Mouse (Mus musculus) liver, embryonic 15.5 days (tissue): ENCODE measurements around the gene Gm10392. TPM values are rescaled to one million over a fixed set of nuclear protein-coding genes. Genes with fewer than 3 reads are reported as not detected.

Source experiments
- ATAC-seq: fragments of 200-750 bp; cut with Nextera tagmentation; 2 replicates; pipeline ENCODE4 v1.8.0; 2017; ENCODE audit warnings: moderate number of reproducible peaks, mild to moderate bottlenecking, moderate library complexity; ENCODE audit not compliant: insufficient read depth
- H3K27ac ChIP-seq: fragments of 300-500 bp; sonication (generic); replicated peaks from 2 replicates; pipeline ENCODE4 v1.5.1; 2015; ENCODE audit warnings: mild to moderate bottlenecking, inconsistent platforms
- H3K27me3 ChIP-seq: fragments of 300-500 bp; sonication (generic); 2 replicates; pipeline ENCODE4 v1.6.1; 2015; ENCODE audit warnings: mild to moderate bottlenecking, inconsistent platforms
- H3K36me3 ChIP-seq: fragments of 300-500 bp; sonication (generic); replicated peaks from 2 replicates; pipeline ENCODE4 v1.6.1; 2015; ENCODE audit warnings: moderate library complexity, mild to moderate bottlenecking, inconsistent platforms
- H3K4me1 ChIP-seq: fragments of 300-500 bp; sonication (generic); replicated peaks from 2 replicates; pipeline ENCODE4 v1.6.1; 2015; ENCODE audit warnings: inconsistent platforms
- H3K4me2 ChIP-seq: fragments of 300-500 bp; sonication (generic); 2 replicates; pipeline ENCODE4 v1.6.1; 2015; ENCODE audit warnings: moderate library complexity, mild to moderate bottlenecking, inconsistent platforms
- H3K4me3 ChIP-seq: fragments of 300-500 bp; sonication (generic); replicated peaks from 2 replicates; pipeline ENCODE4 v1.5.1; 2015; ENCODE audit warnings: mild to moderate bottlenecking, inconsistent platforms
- H3K9ac ChIP-seq: fragments of 300-500 bp; sonication (generic); 2 replicates; pipeline ENCODE4 v1.6.1; 2015; ENCODE audit warnings: moderate library complexity, mild to moderate bottlenecking, inconsistent platforms
- H3K9me3 ChIP-seq: fragments of 300-500 bp; sonication (generic); replicated peaks from 2 replicates; pipeline ENCODE4 v1.6.1; 2016; ENCODE audit warnings: inconsistent platforms
- WGBS: fragments of 180-500 bp; shearing (Covaris S2); methylation state at CpG from one replicate; pipeline ENCODE4 v1.1.7; 2015; ENCODE audit warnings: mixed read lengths; ENCODE audit not compliant: insufficient replicate concordance; 5-methylcytosine and 5-hydroxymethylcytosine counted together
- polyA plus RNA-seq: library from polyadenylated mRNA; unstranded; fragments of >200 nt; fragmentation: Nextera tagmentation; extraction: Ambion mirVana; gene quantifications from 2 replicates; pipeline ENCODE4 v1.2.1, GENCODE M21; 2015

Gene Gm10392
- polyA plus RNA-seq, 1 experiment from 2014 or later: 0.07 TPM

GRCm38 (mm10) chr11:77515637-77516552, 3.1 kb downstream of the Gm10392 start, which contains the start of gene Trp53i13:
Gene Trp53i13, minus strand, starts transcription at chr11:77515980.
- H3K9ac ChIP-seq: peak within 1 kb of the TSS; percentile 51
- no peaks in the 10 kb centered on the region for H3K9me3 ChIP-seq
- peak within 1 kb of the TSS; percentile 75 for H3K4me3 ChIP-seq
- H3K4me2 ChIP-seq: peak within 1 kb of the TSS; percentile 98
- no peak for ATAC-seq
- H3K27me3 ChIP-seq: peaks cover 63% of the 10 kb centered on the region
- H3K4me1 ChIP-seq: peaks cover 70% of the 10 kb centered on the region
- H3K36me3 ChIP-seq: no peaks in the 10 kb centered on the region
- peak within 1 kb of the TSS; percentile 48 for H3K27ac ChIP-seq
- WGBS: 9% methylated on average over 39 of the region's 39 CpGs

GRCm38 (mm10) chr11:77514832-77515636, 4.0 kb downstream of the Gm10392 start, which contains the start of gene Abhd15:
Gene Abhd15, plus strand, starts transcription at chr11:77515121.
- ATAC-seq: peak; percentile 64
- Histone ChIP-seq H3K27me3 (peaks cover 60% of the 10 kb centered on the region), H3K27ac (peak within 1 kb of the TSS; percentile 55), H3K4me3 (peak within 1 kb of the TSS; percentile 75), H3K9me3 (no peaks in the 10 kb centered on the region), H3K9ac (peak within 1 kb of the TSS; percentile 51), H3K4me1 (peaks cover 67% of the 10 kb centered on the region), H3K4me2 (peak within 1 kb of the TSS; percentile 98), H3K36me3 (no peaks in the 10 kb centered on the region)
- WGBS: under 1% methylated on average over 72 of the region's 72 CpGs

GRCm38 (mm10) chr11:77514281-77514831, 4.6 kb downstream of the Gm10392 start:
- Histone ChIP-seq H3K36me3 (no peaks in the 10 kb centered on the region), H3K4me3 (peak overlapping the region; percentile 75), H3K27ac (peak overlapping the region; percentile 55), H3K4me2 (peak overlapping the region; percentile 98), H3K9me3 (no peaks in the 10 kb centered on the region), H3K4me1 (peaks cover 66% of the 10 kb centered on the region), H3K9ac (peak overlapping the region; percentile 51), H3K27me3 (peaks cover 54% of the 10 kb centered on the region)
- WGBS: 4% methylated on average over 19 of the region's 19 CpGs
- peak; percentile 33 for ATAC-seq

- peak overlapping the region; percentile 98 for H3K4me2 ChIP-seq
- peak overlapping the region; percentile 51 for H3K9ac ChIP-seq
- peaks cover 63% of the 10 kb centered on the region for H3K4me1 ChIP-seq
- no peak for ATAC-seq
- H3K4me3 ChIP-seq: peak overlapping the region; percentile 75
- 6% methylated on average over 10 of the region's 10 CpGs for WGBS
- H3K36me3 ChIP-seq: no peaks in the 10 kb centered on the region
- peak overlapping the region; percentile 43; the same call in 1 of the 2 replicates for H3K27ac ChIP-seq
- no peaks in the 10 kb centered on the region for H3K9me3 ChIP-seq
- H3K27me3 ChIP-seq: peaks cover 50% of the 10 kb centered on the region
These were observed 5.2 kb downstream of the Gm10392 start for GRCm38 (mm10) chr11:77513811-77514170.

GRCm38 (mm10) chr11:77512891-77513810, 5.8 kb downstream of the Gm10392 start:
- ATAC-seq: peak; percentile 78
- WGBS: under 1% methylated on average over 83 of the region's 84 CpGs
- no peaks in the 10 kb centered on the region for H3K36me3 ChIP-seq
- peak overlapping the region; percentile 75 for H3K4me3 ChIP-seq
- H3K9me3 ChIP-seq: no peaks in the 10 kb centered on the region
- H3K9ac ChIP-seq: peak overlapping the region; percentile 61
- H3K4me1 ChIP-seq: peaks cover 63% of the 10 kb centered on the region
- peak overlapping the region; percentile 98 for H3K4me2 ChIP-seq
- H3K27ac ChIP-seq: peak overlapping the region; percentile 77
- H3K27me3 ChIP-seq: peaks cover 46% of the 10 kb centered on the region

- H3K9me3 ChIP-seq: no peaks in the 10 kb centered on the region
- peaks cover 52% of the 10 kb centered on the region for H3K4me1 ChIP-seq
- no peak for ATAC-seq
- no peak overlapping the region for H3K27ac ChIP-seq
- H3K4me2 ChIP-seq: no peak overlapping the region
- peaks cover 28% of the 10 kb centered on the region for H3K27me3 ChIP-seq
- H3K9ac ChIP-seq: no peak overlapping the region
- 61% methylated on average over 5 of the region's 5 CpGs for WGBS
- no peak overlapping the region for H3K4me3 ChIP-seq
- peaks cover 8% of the 10 kb centered on the region for H3K36me3 ChIP-seq
These were observed 7.7 kb downstream of the Gm10392 start for GRCm38 (mm10) chr11:77511336-77511735.

GRCm38 (mm10) chr11:77508068-77509021, 10.7 kb downstream of the Gm10392 start:
- Histone ChIP-seq H3K4me2 (peak overlapping the region; percentile 74), H3K4me3 (peak overlapping the region; percentile 40), H3K27ac (no peak overlapping the region), H3K9ac (0 out of 2 replicates have a peak overlapping the region, but pooled peaks have one; percentile 30), H3K27me3 (peaks cover 4% of the 10 kb centered on the region; the same call in 1 of the 2 replicates), H3K36me3 (peaks cover 36% of the 10 kb centered on the region), H3K9me3 (no peaks in the 10 kb centered on the region), H3K4me1 (peaks cover 22% of the 10 kb centered on the region)
- WGBS: 22% methylated on average over 49 of the region's 49 CpGs
- peak; percentile 47; the same call in 1 of the 2 replicates for ATAC-seq

- H3K27ac ChIP-seq: no peak overlapping the region
- no peak overlapping the region for H3K4me3 ChIP-seq
- ATAC-seq: no peak
- H3K27me3 ChIP-seq: peaks cover 4% of the 10 kb centered on the region; the same call in 1 of the 2 replicates
- no peaks in the 10 kb centered on the region for H3K9me3 ChIP-seq
- no peak overlapping the region for H3K4me2 ChIP-seq
- no peak overlapping the region for H3K9ac ChIP-seq
- H3K36me3 ChIP-seq: peaks cover 44% of the 10 kb centered on the region
- H3K4me1 ChIP-seq: peaks cover 14% of the 10 kb centered on the region
- WGBS: 63% methylated on average over 4 of the region's 4 CpGs
These were observed 11.6 kb downstream of the Gm10392 start for GRCm38 (mm10) chr11:77507426-77507825.

- Histone ChIP-seq H3K9ac (no peak overlapping the region), H3K27me3 (peaks cover 4% of the 10 kb centered on the region; the same call in 1 of the 2 replicates), H3K36me3 (peaks cover 44% of the 10 kb centered on the region), H3K27ac (no peak overlapping the region), H3K9me3 (no peaks in the 10 kb centered on the region), H3K4me1 (peaks cover 11% of the 10 kb centered on the region), H3K4me3 (no peak overlapping the region), H3K4me2 (no peak overlapping the region)
- no peak for ATAC-seq
- 76% methylated on average over 6 of the region's 6 CpGs for WGBS
These were observed 12.1 kb downstream of the Gm10392 start for GRCm38 (mm10) chr11:77506941-77507340.
